ENCODE assay signal across 24 mouse cellular contexts in the genomic region with DNA sequence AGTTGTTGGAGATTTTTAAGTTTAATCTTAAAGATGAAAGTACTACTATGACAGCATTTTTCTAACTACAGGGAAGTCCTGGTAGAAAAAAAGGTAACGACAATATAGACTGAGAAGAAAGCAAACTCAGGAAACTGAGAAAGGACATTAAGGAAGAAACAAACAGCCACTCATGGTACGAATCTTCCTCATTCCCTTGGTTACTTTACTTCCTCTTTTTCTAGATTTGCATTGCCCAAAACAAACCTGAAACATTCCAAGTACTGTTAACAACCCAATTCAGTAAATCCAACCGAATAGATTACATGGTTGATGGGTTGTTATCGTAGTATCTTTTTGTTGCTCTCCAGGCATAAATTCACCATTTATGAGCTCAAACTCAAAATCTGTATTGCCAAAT. TPM values are rescaled to one million over a fixed set of nuclear protein-coding genes. Genes with fewer than 3 reads are reported as not detected.
DNase-seq lines count a peak whose midpoint lies in the region; ATAC-seq lines count a peak whose summit lies in the region.
"Had no signal": no experiment of that assay in that cellular context is flagged by ENCODE, and none has a peak within 500 bp of the region (broad histone marks: within the 10 kb centered on the region; RNA-seq: fewer than 3 reads in every experiment).

No protein-coding gene starts in this region.

- H3K27ac ChIP-seq in intestine, embryonic 15.5 days = no peak overlapping the region
- H3K27ac ChIP-seq in intestine, embryonic 16.5 days (ENCODE audit: low read length) = no peak overlapping the region
- no peak overlapping the region for H3K27ac ChIP-seq in hindbrain, embryonic 10.5 days
- H3K27ac ChIP-seq: embryonic facial prominence, embryonic 10.5 days; embryonic facial prominence, embryonic 12.5 days; forebrain, embryonic 13.5 days; forebrain, embryonic 15.5 days had no signal

- no peaks in the 10 kb centered on the region for H3K9me3 ChIP-seq in intestine, embryonic 15.5 days
- no peaks in the 10 kb centered on the region for H3K9me3 ChIP-seq in intestine, embryonic 16.5 days (ENCODE audit: control insufficient read depth, low read length)
- no peaks in the 10 kb centered on the region for H3K9me3 ChIP-seq in hindbrain, embryonic 10.5 days
- H3K9me3 ChIP-seq: embryonic facial prominence, embryonic 10.5 days; embryonic facial prominence, embryonic 12.5 days; forebrain, embryonic 13.5 days; forebrain, embryonic 15.5 days; G1E had no signal

- no peak for DNase-seq in layer of hippocampus, adult 9-10 months (ENCODE audit: low spot score)
- no peak for DNase-seq in hindbrain, embryonic 10.5 days (ENCODE audit: low spot score)
- DNase-seq: adrenal gland, adult 2 months; adrenal gland, postnatal 10 days; adrenal gland, postnatal 25 days; B cell, adult 2 months; cerebellum, adult 11 months; cerebellum, adult 18-20 months; cerebellum, adult 8-10 months; cerebellum, adult 9-11 months; cerebellum, postnatal 14 days; cerebellum, postnatal 36 days; forebrain, postnatal 0 days had no signal

- H3K36me3 ChIP-seq in intestine, embryonic 15.5 days = no peaks in the 10 kb centered on the region
- H3K36me3 ChIP-seq in intestine, embryonic 16.5 days (ENCODE audit: control insufficient read depth, insufficient read depth, low read length) = no peaks in the 10 kb centered on the region
- peaks cover 11% of the 10 kb centered on the region for H3K36me3 ChIP-seq in hindbrain, embryonic 10.5 days
- H3K36me3 ChIP-seq: forebrain, embryonic 15.5 days; G1E had no signal

- no peak overlapping the region for H3K4me3 ChIP-seq in intestine, embryonic 15.5 days (replicated peaks)
- no peak overlapping the region for H3K4me3 ChIP-seq in intestine, embryonic 16.5 days (ENCODE audit: low read length)
- no peak overlapping the region for H3K4me3 ChIP-seq in hindbrain, embryonic 10.5 days
- H3K4me3 ChIP-seq: embryonic facial prominence, embryonic 10.5 days; embryonic facial prominence, embryonic 12.5 days; forebrain, embryonic 13.5 days; forebrain, embryonic 15.5 days had no signal

- H3K9ac ChIP-seq in intestine, embryonic 15.5 days = no peak overlapping the region
- no peak overlapping the region for H3K9ac ChIP-seq in intestine, embryonic 16.5 days (ENCODE audit: low read depth, low read length)
- H3K9ac ChIP-seq: embryonic facial prominence, embryonic 12.5 days; forebrain, embryonic 13.5 days; forebrain, embryonic 15.5 days; forebrain, postnatal 0 days had no signal

- H3K27me3 ChIP-seq in intestine, embryonic 15.5 days (replicated peaks) = no peaks in the 10 kb centered on the region
- H3K27me3 ChIP-seq in intestine, embryonic 16.5 days (replicated peaks; ENCODE audit: control insufficient read depth, insufficient read depth, low read length) = no peaks in the 10 kb centered on the region
- 0 out of 2 replicates have a peak, but pooled peaks cover 2% of the 10 kb centered on the region for H3K27me3 ChIP-seq in hindbrain, embryonic 10.5 days (ENCODE audit: insufficient read depth, poor library complexity, severe bottlenecking)
- H3K27me3 ChIP-seq: CH12.LX; embryonic facial prominence, embryonic 12.5 days; forebrain, embryonic 13.5 days; forebrain, embryonic 15.5 days had no signal

- ATAC-seq in intestine, embryonic 15.5 days = 0 out of 2 replicates have a peak, but pooled peaks have one; percentile 12
- no peak for ATAC-seq in intestine, embryonic 16.5 days
- peak; percentile 81 for ATAC-seq in granulocyte monocyte progenitor cell, adult 5-6 weeks (replicated peaks; ENCODE audit: poor library complexity, severe bottlenecking)
- peak; percentile 71 for ATAC-seq in megakaryocyte progenitor cell, adult 5-6 weeks (replicated peaks; ENCODE audit: poor library complexity)
- ATAC-seq: CD4-positive, CD25-positive, alpha-beta regulatory T cell, adult 4 months; forebrain, embryonic 13.5 days; forebrain, embryonic 15.5 days; forebrain, postnatal 0 days had no signal

- no peaks in the 10 kb centered on the region for H3K4me1 ChIP-seq in intestine, embryonic 15.5 days (replicated peaks)
- no peaks in the 10 kb centered on the region; the same call in 1 of the 2 replicates for H3K4me1 ChIP-seq in intestine, embryonic 16.5 days (ENCODE audit: control insufficient read depth, insufficient read depth, low read length)
- no peaks in the 10 kb centered on the region for H3K4me1 ChIP-seq in hindbrain, embryonic 10.5 days (replicated peaks)
- H3K4me1 ChIP-seq: embryonic facial prominence, embryonic 10.5 days; embryonic facial prominence, embryonic 12.5 days; forebrain, embryonic 13.5 days; forebrain, embryonic 15.5 days had no signal

- H3K4me2 ChIP-seq in intestine, embryonic 15.5 days (replicated peaks) = no peak overlapping the region
- no peak overlapping the region for H3K4me2 ChIP-seq in intestine, embryonic 16.5 days (ENCODE audit: low read depth, low read length)
- H3K4me2 ChIP-seq: embryonic facial prominence, embryonic 12.5 days; forebrain, embryonic 13.5 days; forebrain, embryonic 15.5 days had no signal

- WGBS in intestine, embryonic 15.5 days = 82% methylated on average over 4 of the region's 4 CpGs
- WGBS in intestine, embryonic 16.5 days = 79% methylated on average over 4 of the region's 4 CpGs
- WGBS in hindbrain, embryonic 10.5 days = 89% methylated on average over 4 of the region's 4 CpGs

RNA-seq across cellular contexts. Expression of a gene that starts 48.7 kb away (rescaled TPM):
- polyA plus RNA-seq in intestine, embryonic 15.5 days (2015; fragmentation: Nextera tagmentation; extraction: Ambion mirVana) = 17.7 and 19.9 TPM in 2 replicates
- 14.2 and 15.4 TPM in 2 replicates for polyA plus RNA-seq in intestine, embryonic 16.5 days (2015; fragmentation: Nextera tagmentation; extraction: Ambion mirVana)
- total RNA-seq in granulocyte monocyte progenitor cell, adult 5-6 weeks (2014; fragmentation: Nextera tagmentation) = 12.3 and 18.0 TPM in 2 replicates
- total RNA-seq in granulocyte monocyte progenitor cell, adult 5-6 weeks (2017) = 14.2 and 14.5 TPM in 2 replicates
- 7.9 and 10.9 TPM in 2 replicates for total RNA-seq in megakaryocyte progenitor cell, adult 5-6 weeks (2015)
- total RNA-seq in megakaryocyte progenitor cell, adult 5-6 weeks (2017) = 7.6 and 8.7 TPM in 2 replicates
- 14.3 and 16.7 TPM in 2 replicates for polyA plus RNA-seq in hindbrain, embryonic 10.5 days (2016; fragmentation: Nextera tagmentation; extraction: Ambion mirVana)
- total RNA-seq: CH12.LX had no signal
